Mouse (Mus musculus): ENCODE results near the gene Gm7903.
"Not testable (repeated sequence)": the region's sequence is repeated elsewhere in the genome, so short reads cannot be mapped to it uniquely, and the experiment has no call there.

Gm7903 gene

GRCm38 (mm10) chrX:135433535-135433934, at the start of gene Gm7903:
Gene Gm7903, plus strand, starts transcription at chrX:135433835.
- DNase-seq (ENCODE audit: low spot score) = not testable (repeated sequence)

- not testable (repeated sequence) for DNase-seq (ENCODE audit: low spot score)
These were observed 30.1 kb upstream of the Gm7903 start for GRCm38 (mm10) chrX:135403578-135403977.

- DNase-seq (ENCODE audit: low spot score) = not testable (repeated sequence)
These were observed 12.4 kb upstream of the Gm7903 start for GRCm38 (mm10) chrX:135421203-135421602.

GRCm38 (mm10) chrX:135421824-135422223, 11.8 kb upstream of the Gm7903 start:
- not testable (repeated sequence) for DNase-seq (ENCODE audit: low spot score)

GRCm38 (mm10) chrX:135422473-135422872, 11.2 kb upstream of the Gm7903 start:
- DNase-seq (ENCODE audit: low spot score) = not testable (repeated sequence)

GRCm38 (mm10) chrX:135464160-135464559, 30.5 kb downstream of the Gm7903 start:
- DNase-seq (ENCODE audit: low spot score) = not testable (repeated sequence)

- not testable (repeated sequence) for DNase-seq (ENCODE audit: low spot score)
These were observed 48.3 kb downstream of the Gm7903 start for GRCm38 (mm10) chrX:135481902-135482301.

GRCm38 (mm10) chrX:135483183-135483582, 49.5 kb downstream of the Gm7903 start:
- not testable (repeated sequence) for DNase-seq (ENCODE audit: low spot score)
